Mouse (Mus musculus) embryo, embryonic 9.5 days (tissue): Measurements from ENCODE around the gene Lrrc71.

ENCODE experiments used
- DNase-seq: peaks from one replicate; pipeline ENCODE4 v3.0.0-alpha.2; 2017; ENCODE audit errors: extremely low spot score

Lrrc71 gene

DNA sequence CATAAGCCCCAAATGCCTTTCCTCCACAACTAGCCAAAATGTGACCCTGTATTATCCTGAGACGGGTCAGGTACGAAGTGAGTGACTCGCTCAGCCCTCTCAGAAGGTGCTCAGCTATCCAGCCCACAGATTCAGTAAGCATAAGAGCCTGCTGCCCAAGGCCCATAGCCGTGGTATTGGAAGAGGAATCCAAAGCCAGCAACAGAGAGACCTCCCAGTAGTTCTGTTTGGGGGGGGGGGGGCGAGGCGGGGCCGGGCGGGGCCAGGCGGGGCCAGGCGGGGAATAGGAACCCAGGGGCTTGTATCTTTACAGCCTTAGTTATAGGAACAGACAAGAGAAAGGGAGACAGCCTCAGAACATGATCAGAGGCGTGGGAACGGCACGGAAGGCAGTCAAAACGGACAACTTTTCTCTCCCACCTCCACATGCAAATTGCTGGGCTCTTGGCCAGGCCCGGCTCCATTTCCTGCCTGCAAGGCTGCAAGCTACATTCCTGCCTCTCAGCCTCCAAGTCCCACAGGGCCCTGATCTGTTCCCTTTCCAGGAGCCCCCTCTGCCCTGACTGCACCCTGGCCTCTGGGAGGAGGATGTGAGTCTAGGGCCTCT, 15.4 kb upstream of the Lrrc71 start:
- DNase-seq: peak; percentile 59

DNA sequence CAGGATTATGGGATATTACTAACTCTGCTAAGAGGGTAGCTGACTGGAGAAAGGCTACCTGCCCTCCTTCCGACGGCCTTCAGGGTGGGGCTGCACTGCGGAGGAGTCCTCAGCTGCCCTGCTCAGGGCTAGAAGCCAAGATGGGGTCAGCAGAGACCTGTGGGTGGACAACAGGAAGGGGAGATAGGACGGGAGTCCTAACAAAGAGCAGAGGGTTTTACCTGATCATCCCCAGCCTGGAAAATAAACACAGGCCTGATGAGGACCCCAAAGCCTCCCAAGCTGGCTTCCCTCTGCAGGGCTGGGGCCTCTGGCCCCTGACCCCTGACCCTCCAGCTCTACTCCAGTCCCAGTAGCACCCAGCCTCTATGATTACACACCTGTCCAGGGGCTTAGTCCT, 14.8 kb upstream of the Lrrc71 start:
- no peak for DNase-seq

DNA sequence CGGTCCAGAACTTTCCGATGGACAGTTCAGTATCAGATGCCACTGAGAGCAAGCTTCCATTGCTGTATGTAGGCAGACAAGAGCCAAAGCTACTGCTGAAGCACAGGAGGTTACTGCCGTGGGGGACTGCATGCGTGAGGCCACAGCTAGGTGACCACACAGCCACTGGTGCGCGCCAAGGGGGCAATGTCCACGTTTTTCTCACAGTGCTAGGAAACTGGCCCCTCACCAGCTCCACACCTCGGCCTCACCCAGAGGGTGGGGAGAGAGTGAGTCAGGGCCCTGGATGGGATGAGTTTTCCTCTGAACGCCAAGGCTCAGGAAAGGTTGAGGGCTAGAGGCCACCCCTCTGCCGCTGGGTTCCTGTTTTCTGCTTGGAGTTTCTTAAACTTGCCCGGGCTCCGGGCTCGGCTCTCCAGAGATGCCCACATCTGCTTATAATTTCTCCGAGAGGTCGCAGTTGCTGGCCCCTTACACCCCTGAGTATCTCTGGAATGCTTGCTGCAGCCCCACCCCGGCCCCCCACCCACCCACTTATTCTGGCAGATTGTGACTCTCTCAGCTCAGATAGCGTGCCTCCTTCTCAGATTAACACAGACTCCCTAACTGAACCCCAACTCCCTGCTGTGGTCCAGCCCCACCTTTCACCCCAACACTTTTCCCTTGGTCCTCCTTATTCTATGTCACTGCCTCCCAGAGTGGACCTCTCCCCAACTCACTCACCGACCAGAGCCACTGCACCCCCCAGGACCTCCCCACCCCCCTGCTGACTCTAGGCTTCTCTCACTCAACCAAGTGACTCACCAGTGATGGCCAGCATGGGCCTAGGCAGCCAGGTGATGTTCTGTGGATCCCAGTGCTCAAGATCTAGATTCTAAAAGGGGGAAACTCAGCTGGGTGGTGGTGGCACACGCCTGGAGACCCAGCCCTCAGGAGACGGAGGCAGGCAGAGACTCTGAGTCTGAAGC, 13.3 kb upstream of the Lrrc71 start:
- no peak for DNase-seq

DNA sequence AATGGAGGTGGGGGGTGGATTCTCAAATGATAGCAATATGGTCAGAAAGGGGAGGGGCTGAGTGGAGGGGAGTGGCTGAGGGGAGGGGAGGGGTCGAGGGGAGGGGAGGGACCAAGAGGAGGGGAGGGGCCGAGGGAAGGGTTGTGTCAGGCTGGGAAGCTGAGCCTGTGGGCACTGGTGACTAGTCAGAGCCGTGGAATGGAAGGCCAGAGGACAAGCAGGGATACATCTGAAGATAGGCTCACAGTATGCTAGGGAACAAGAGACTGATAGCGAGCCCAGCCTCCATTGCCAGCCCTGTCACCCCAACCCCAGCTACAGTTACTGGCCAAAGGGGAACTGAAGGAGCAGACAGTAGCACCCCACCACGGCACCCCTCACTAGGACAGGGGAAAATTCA, 10.2 kb upstream of the Lrrc71 start:
- DNase-seq: no peak

- no peak for DNase-seq
Measured at GRCm38 (mm10) chr3:87756488-87756887, 8.1 kb upstream of the Lrrc71 start.

DNA sequence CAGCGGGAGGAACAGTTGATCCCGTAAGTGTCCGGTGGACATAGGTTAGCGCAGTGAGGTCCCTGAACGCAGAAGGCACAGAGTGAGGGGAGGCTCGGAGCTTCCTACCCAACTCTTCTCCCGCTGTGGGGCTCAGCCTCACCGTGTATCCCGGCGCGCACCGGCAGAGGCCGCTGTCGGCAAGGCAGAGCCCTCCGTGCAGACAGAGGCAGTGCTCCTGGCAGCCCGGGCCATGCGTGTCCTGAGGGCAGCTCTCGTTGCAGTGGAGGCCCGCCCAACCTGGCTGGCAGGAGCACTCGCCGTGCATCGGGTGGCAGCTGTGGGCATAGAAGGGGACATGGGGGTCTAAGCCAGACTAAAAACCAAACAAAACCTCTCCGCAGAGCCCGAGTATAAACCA, 7.5 kb upstream of the Lrrc71 start:
- peak; percentile 89 for DNase-seq

DNA sequence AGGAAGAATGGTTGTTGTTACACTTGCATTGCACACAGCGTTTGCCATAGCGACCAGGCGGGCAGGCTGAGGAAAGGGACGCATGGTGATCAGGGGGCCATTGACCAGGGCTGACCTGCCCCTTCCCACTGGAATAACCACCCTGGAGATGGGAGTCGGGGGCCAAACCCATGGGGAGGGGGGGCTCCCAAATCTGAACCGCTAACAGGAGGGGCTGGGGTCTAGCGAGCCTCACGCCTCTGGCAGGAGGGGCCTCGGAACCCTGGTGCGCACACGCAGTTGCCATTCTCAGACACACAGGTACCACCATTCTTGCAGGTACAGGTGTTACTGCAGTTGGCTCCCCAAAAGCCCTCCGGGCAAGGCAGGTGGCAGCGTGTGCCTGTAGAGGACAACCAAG, 5.4 kb upstream of the Lrrc71 start:
- no peak for DNase-seq

DNA sequence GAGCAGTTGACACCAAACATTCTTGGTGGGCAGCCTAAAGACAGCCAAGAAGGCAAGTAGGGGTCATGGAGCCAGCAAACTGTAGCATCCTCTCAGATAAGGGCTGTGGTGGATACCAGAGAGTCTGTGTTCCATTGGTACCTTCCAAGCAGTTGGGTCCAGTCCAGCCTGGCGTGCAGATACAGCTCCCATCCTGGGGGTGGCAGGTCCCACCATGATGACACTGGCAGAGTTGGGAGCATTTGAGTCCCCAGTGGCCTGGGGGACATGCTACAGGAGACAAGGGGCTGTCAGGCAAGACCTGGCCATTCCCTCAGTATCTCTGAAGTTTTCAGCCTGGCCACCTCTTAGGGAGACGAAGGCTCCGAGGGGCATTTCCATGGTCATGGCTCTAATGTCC, 4.1 kb upstream of the Lrrc71 start:
- no peak for DNase-seq

DNA sequence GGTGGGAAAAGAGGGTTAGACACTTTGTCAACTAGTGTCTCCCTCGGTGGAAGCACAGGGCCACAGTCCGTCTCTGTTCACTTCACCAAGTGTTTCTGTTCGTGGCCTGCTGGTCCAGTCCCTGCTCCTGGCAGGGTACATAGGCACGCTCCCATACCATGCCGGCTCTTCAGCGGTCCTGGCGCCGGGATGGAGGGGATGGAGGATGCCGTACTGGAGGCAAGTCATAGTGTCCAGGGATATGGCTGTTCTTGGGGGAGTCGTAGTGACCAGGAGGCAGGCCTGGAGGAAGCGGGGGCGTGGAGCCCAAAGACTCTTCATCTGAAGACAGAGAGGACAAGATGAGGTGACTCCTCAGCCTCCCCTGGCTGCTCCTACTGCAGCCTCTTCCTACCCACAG, 1.6 kb upstream of the Lrrc71 start:
- DNase-seq: no peak

GRCm38 (mm10) chr3:87749036-87749435, 611 bp upstream of the Lrrc71 start:
- DNase-seq: peak; percentile 46

DNA sequence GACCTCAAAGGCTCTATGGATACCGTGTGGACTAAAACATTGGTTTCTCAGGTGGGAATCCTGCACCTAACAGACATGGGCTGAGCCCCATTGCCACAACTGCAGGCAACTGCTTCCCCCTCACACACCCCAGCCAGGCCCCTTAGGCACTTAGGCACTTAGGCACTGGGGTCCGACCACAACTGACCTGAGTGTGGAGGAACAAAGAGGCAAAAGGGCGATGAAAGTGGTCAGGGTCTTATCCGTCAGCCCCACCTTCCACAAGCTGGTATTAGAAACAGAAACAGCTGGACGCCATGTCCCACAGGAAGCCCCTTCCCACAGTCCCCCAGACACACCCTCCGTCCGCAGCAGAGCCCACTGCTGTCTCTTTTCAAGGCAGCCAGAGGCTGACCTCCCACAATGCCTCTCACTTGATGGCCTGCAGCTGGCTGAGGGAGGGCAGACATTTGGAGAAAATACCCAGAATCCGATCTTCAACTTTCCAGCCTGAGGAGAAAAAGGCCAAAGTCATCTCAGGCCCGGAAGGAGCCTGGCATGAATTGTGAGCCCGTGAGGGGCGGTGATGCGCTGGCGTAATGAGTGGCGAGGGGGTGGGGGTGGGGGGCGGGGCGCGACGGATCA, 3.3 kb downstream of the Lrrc71 start:
- peak; percentile 29 for DNase-seq

DNA sequence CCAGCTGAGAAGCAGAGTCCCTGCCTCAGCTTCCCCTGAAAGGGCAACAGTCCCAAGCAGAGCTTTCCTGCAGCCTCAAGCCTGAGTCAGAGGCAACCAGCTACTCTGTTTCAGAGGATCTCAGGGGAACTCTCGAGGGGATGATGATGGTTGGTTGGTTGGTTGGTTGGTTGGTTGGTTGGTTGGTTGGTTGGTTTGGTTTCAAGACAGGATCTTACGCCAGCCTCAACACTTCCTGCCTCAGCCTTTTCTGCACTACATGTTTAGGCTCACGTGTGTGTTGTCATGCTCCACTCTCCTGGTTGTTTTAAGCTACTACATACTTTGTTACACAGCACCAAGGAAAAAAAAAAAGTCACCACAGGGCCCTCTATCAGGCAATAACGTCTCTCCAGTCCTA, 4.5 kb downstream of the Lrrc71 start:
- no peak for DNase-seq

- DNase-seq: no peak
Measured at GRCm38 (mm10) chr3:87742735-87743134, 5.7 kb downstream of the Lrrc71 start.

DNA sequence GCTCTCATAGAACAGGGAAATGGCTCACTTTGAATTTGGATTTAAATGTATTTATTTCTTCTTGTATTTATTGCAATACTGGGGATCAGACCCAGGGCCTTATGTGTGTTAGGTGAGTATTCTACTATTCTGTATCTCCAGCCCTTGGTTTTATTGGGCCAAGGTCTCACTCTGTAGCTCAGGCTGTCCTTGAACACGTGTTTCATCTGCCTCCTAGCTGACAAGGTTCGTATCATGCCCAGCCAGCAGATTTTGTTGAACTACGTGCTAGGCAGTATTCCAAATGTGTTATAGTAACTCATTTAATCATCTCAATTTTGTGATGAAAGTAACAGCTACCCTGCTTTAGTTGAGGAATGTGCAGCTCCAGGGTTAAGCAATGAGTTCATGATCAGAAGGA, 6.4 kb downstream of the Lrrc71 start:
- no peak for DNase-seq

DNA sequence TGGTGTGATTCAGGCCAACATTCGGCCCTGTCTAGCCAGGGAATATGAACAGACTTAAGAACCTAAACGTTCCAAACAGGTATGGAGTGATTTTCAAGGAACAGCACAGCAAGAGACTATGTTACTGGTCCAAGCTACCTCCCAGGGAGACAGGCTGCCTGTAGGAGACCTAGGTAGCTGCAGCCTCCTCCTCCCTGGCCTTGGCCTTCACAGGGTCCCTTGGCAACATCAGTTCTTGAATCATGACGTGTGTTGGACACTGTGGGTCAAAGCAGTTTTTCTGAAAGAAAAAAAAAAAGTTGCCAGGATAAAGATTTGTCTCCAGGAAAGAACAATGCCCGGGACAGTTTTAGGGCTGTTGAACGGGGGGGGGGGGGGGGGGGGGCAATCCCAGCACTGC, 9.5 kb downstream of the Lrrc71 start:
- DNase-seq: no peak

DNA sequence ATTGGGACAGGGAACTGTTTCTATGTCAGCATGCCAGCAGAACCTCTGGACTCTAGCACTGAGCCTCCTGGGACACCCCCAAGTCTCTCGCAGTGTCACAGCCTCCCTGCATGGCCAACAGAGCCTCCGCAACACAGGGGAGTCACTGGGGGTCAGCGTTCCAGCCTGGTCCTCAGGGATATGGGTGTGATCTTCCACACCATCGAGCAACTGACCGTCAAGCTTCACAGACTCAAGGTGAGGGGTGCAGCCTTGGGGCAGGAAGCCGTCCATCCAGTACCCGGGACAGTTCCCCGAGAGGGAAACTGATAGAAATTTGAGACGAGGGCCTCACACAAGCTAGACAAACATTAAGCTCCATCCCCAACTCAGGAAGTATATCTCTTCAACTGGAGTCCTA, 13.1 kb downstream of the Lrrc71 start:
- DNase-seq: no peak

GRCm38 (mm10) chr3:87733984-87734761, 14.3 kb downstream of the Lrrc71 start:
- DNase-seq: no peak

DNA sequence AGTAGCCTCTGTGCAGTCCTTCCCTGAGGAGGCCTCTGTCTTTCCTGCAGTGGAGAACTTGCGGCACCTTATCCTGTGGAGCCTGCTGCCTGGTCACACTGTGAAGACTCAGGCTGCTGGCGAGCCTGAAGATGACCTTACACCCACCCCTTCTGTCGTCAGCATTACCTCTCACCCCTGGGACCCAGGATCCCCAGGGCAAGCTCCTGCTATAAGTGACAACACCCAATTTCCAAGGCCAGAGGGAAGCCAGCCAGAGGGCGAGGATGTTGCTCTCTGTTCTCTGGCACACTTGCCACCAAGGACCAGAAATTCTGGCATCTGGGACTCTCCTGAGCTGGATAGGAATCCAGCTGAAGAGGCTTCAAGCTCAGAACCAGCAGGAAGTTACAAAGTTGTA, 15.3 kb downstream of the Lrrc71 start:
- DNase-seq: no peak

GRCm38 (mm10) chr3:87728696-87729095, 19.7 kb downstream of the Lrrc71 start:
- DNase-seq: no peak

DNA sequence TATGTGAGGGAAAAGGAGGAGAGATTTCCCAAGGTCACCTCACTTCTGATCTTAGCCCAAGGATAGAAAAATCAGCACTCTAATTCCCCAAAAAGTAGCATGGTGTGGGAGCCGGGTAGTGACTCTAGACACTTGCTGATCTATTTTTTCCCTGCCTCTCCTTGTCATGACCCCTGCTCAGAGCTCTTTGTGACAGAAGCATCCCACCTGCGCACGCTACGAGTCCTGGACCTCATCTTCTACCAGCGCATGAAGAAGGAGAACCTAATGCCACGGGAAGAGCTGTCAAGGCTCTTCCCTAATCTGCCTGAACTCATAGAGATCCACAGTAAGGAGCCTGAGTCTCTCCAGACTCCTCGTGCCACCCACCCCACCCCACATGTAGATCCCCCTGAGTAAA, 22.2 kb downstream of the Lrrc71 start:
- DNase-seq: no peak

DNA sequence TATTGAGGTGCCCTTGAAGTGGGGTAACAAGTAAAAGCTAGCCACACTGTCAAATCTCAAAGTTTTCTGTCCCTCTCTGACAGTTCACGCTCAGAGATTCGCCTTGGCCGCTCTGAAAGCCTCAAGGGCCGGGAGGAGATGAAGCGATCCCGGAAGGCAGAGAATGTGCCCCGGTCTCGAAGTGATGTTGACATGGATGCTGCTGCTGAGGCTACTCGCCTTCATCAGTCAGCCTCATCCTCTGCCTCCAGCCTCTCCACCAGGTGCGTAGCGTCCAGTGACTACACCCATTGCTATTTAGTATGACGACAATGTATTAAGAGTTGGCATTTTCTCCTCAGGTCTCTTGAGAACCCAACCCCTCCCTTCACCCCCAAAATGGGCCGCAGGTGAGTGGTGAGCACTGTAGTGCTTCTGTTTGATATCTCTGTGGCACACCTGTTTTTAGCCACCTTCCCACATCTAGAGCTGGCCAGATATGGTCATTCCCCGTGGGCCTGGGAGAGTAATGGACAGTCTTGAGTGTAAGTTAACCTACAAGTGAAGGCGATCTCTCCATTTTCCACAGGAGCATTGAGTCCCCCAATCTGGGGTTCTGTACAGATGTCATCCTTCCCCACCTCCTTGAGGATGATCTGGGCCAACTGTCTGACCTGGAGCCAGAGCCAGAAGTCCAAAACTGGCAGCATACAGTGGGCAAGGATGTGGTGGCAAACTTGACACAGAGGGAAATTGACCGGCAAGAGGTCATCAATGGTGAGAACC, 22.8 kb downstream of the Lrrc71 start:
- DNase-seq: no peak
